Mouse (Mus musculus): ENCODE measurements around the gene Apoa4. TPM values are rescaled to one million over a fixed set of nuclear protein-coding genes. Genes with fewer than 3 reads are reported as not detected.
A peak's percentile ranks its signal among the peaks of the same experiment; 100 is the strongest.

Gene Apoa4
- total and polyA plus RNA-seq, 3 experiments: not detected

DNA sequence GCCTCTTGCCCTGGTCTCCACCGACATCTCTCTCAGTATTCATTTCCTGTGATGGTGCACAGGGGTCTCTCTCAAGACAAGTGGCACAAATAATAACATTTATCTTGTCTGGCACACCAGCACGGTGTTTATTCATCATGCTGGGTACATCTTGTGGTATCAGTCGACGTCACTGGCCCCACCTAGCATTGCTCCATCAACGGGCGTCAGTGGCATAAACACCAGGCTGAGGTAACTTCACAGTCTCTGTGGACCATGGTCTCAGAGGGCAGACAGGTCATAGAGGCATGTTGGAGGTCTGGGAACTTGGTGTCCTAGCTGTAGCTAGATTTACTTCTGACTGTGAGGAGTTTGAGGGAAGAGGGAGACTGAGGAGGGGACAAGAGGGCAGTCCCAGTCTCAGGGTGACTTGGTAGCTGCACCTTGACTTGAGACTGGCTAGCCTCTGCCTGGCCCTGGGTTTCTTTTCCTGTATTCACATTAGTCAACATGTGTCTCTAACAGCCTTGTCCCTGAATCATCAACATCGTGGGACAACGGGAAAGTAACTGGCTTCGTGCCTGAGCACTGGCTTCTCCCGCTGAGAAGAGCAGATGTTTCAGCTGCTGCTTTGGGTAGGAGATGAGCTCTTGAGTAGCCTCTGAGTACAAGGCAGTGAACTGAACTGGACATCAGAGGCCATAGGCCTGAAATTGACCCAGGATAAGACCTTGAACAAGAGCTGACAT is 16.3 kb downstream of the Apoa4 start:
- Histone ChIP-seq H3K36me3 (ENCODE audit: control insufficient read depth in 1 of 2, insufficient read depth in 2 of 2, low read length in 2 of 2) (no peaks in the 10 kb centered on the region), H3K4me3 (ENCODE audit: control insufficient read depth in 1 of 2, insufficient read depth in 1 of 2, low read depth in 2 of 2, low read length in 2 of 2) (no peak overlapping the region), H3K27ac (ENCODE audit: control insufficient read depth, low read depth, low read length) (no peak overlapping the region), H3K27me3 (ENCODE audit: control insufficient read depth in 1 of 2, insufficient read depth in 2 of 2, low read length in 2 of 2) (peaks cover 0 to 4% of the 10 kb centered on the region in 2 experiments; a peak in 2 of 4 replicates), H3K9me3 (replicated peaks; ENCODE audit: insufficient read depth, low read length) (no peaks in the 10 kb centered on the region), H3K9ac (ENCODE audit: control insufficient read depth, low read depth, low read length, poor library complexity, severe bottlenecking) (no peak overlapping the region), H3K4me1 (ENCODE audit: control insufficient read depth in 1 of 2, insufficient read depth in 2 of 2, low read length in 2 of 2) (no peaks in the 10 kb centered on the region), H3K79me2 (ENCODE audit: control insufficient read depth, insufficient read depth, low read length, poor library complexity) (no peaks in the 10 kb centered on the region)
- no peak for TF ChIP-seq ZNF384 (IDR thresholded peaks at IDR 0.05; ENCODE audit: low read depth, low read length)
- TF ChIP-seq MYB (IDR thresholded peaks at IDR 0.05; ENCODE audit: low read depth, low read length): no peak
- TF ChIP-seq ZKSCAN1 (IDR thresholded peaks at IDR 0.05; ENCODE audit: low read depth, low read length): no peak
- no peak for TF ChIP-seq ZC3H11A (IDR thresholded peaks at IDR 0.05; ENCODE audit: low read depth, low read length)
- no peak for TF ChIP-seq SMC3 (IDR thresholded peaks at IDR 0.05; ENCODE audit: low read depth, low read length)
- no peak for TF ChIP-seq POLR2AphosphoS5 (IDR thresholded peaks at IDR 0.05; ENCODE audit: borderline replicate concordance, low read depth, low read length)
- no peak for TF ChIP-seq NELFE (IDR thresholded peaks at IDR 0.05; ENCODE audit: low read depth, low read length)
- no peak for TF ChIP-seq MXI1 (IDR thresholded peaks at IDR 0.05; ENCODE audit: low read depth, low read length)
- no peak for TF ChIP-seq POLR2AphosphoS2 (IDR thresholded peaks at IDR 0.05; ENCODE audit: low read length)
- TF ChIP-seq EP300 (IDR thresholded peaks at IDR 0.05; ENCODE audit: low read depth in 1 of 2, low read length in 2 of 2): no peak
- TF ChIP-seq E2F4 (IDR thresholded peaks at IDR 0.05; ENCODE audit: borderline replicate concordance, low read depth, low read length): no peak
- TF ChIP-seq MAX (IDR thresholded peaks at IDR 0.05; ENCODE audit: low read length): no peak
- no peak for TF ChIP-seq KAT2A (conservative IDR thresholded peaks at IDR 0.05; ENCODE audit: low read depth, low read length)
- TF ChIP-seq ZMIZ1 (IDR thresholded peaks at IDR 0.05; ENCODE audit: low read depth, low read length): no peak
- no peak for TF ChIP-seq MAZ (IDR thresholded peaks at IDR 0.05; ENCODE audit: low read depth, low read length)
- TF ChIP-seq MAFK (IDR thresholded peaks at IDR 0.05; ENCODE audit: borderline replicate concordance, low read depth, low read length): no peak
- no peak for TF ChIP-seq CTCF (IDR thresholded peaks at IDR 0.05 in 2 of 3, conservative IDR thresholded peaks at IDR 0.05 in 1 of 3; ENCODE audit: control insufficient read depth in 1 of 3, insufficient read depth in 1 of 3, low read depth in 2 of 3, low read length in 3 of 3, poor library complexity in 1 of 3, severe bottlenecking in 1 of 3)
- TF ChIP-seq USF2 (IDR thresholded peaks at IDR 0.05; ENCODE audit: borderline replicate concordance in 1 of 2, insufficient read depth in 1 of 2, low read depth in 1 of 2, low read length in 2 of 2): no peak
- TF ChIP-seq RAD21 (IDR thresholded peaks at IDR 0.05; ENCODE audit: low read depth, low read length): no peak
- no peak for TF ChIP-seq TBP (IDR thresholded peaks at IDR 0.05; ENCODE audit: low read depth, low read length)
- DNase-seq (ENCODE audit: low read depth, low spot score): no peak

GRCm38 (mm10) chr9:46257546-46257945 is 17.1 kb downstream of the Apoa4 start:
- Histone ChIP-seq H3K9me3 (replicated peaks; ENCODE audit: insufficient read depth, low read length) (no peaks in the 10 kb centered on the region), H3K27ac (ENCODE audit: control insufficient read depth, low read depth, low read length) (no peak overlapping the region), H3K79me2 (ENCODE audit: control insufficient read depth, insufficient read depth, low read length, poor library complexity) (no peaks in the 10 kb centered on the region), H3K4me1 (ENCODE audit: control insufficient read depth in 1 of 2, insufficient read depth in 2 of 2, low read length in 2 of 2) (no peaks in the 10 kb centered on the region), H3K36me3 (ENCODE audit: control insufficient read depth in 1 of 2, insufficient read depth in 2 of 2, low read length in 2 of 2) (no peaks in the 10 kb centered on the region), H3K4me3 (ENCODE audit: control insufficient read depth in 1 of 2, insufficient read depth in 1 of 2, low read depth in 2 of 2, low read length in 2 of 2) (no peak overlapping the region), H3K9ac (ENCODE audit: control insufficient read depth, low read depth, low read length, poor library complexity, severe bottlenecking) (no peak overlapping the region), H3K27me3 (ENCODE audit: control insufficient read depth in 1 of 2, insufficient read depth in 2 of 2, low read length in 2 of 2) (peaks cover 0 to 5% of the 10 kb centered on the region in 2 experiments; a peak in 2 of 4 replicates)
- TF ChIP-seq HCFC1 (IDR thresholded peaks at IDR 0.05; ENCODE audit: low read depth, low read length) (no peak), NELFE (IDR thresholded peaks at IDR 0.05; ENCODE audit: low read depth, low read length) (no peak), POLR2AphosphoS5 (IDR thresholded peaks at IDR 0.05; ENCODE audit: borderline replicate concordance, low read depth, low read length) (no peak), POLR2A (IDR thresholded peaks at IDR 0.05; ENCODE audit: control insufficient read depth in 1 of 2, insufficient read depth in 1 of 2, low read depth in 1 of 2, low read length in 2 of 2, poor library complexity in 1 of 2) (no peak), ETS1 (IDR thresholded peaks at IDR 0.05; ENCODE audit: low read depth, low read length) (no peak), CTCF (IDR thresholded peaks at IDR 0.05 in 2 of 3, conservative IDR thresholded peaks at IDR 0.05 in 1 of 3; ENCODE audit: control insufficient read depth in 1 of 3, insufficient read depth in 1 of 3, low read depth in 2 of 3, low read length in 3 of 3, poor library complexity in 1 of 3, severe bottlenecking in 1 of 3) (no peak)
- DNase-seq (ENCODE audit: low read depth, low spot score): peak; percentile 25

Measured in MEL (cell line).